Mouse (Mus musculus): ENCODE results near the gene Bclaf3.

GRCm38 (mm10) chrX:159484247-159484646, 42.2 kb upstream of the Bclaf3 start:
- TF ChIP-seq GATA1 (IDR thresholded peaks at IDR 0.05; ENCODE audit: borderline replicate concordance, low read length), result no peak
- no peak for TF ChIP-seq FLI1 (IDR thresholded peaks at IDR 0.05; ENCODE audit: low read length)
